Mouse (Mus musculus) testis, adult 2 months (tissue): ENCODE results near the gene Limd1.

Experiments
- CTCF ChIP-seq: fragments of 200-500 bp; IDR thresholded peaks from 2 replicates; pipeline ENCODE4 v1.5.1; 2012; ENCODE audit warnings: low read depth, mild to moderate bottlenecking, inconsistent platforms, low read length, moderate library complexity; ENCODE audit not compliant: control insufficient read depth, insufficient read depth, insufficient replicate concordance
- POLR2A ChIP-seq: fragments of 200-500 bp; IDR thresholded peaks from 2 replicates; pipeline ENCODE4 v1.6.1; 2012; ENCODE audit warnings: low read depth, mild to moderate bottlenecking, inconsistent platforms, low read length, moderate library complexity; ENCODE audit not compliant: control insufficient read depth

GRCm38 (mm10) chr9:123539823-123540222 lies 61.3 kb downstream of the Limd1 start:
- TF ChIP-seq POLR2A (no peak), CTCF (no peak)
